Mouse (Mus musculus) spleen, adult 2 months (tissue): ENCODE results near the gene Aldh9a1. TPM values are rescaled to one million over a fixed set of nuclear protein-coding genes. Genes with fewer than 3 reads are reported as not detected.

Experiments
- DNase-seq, 2 experiments: peaks; one replicate each; pipeline versions ENCODE4 v3.0.0 to v3.0.0-alpha.2; 2012 to 2021; ENCODE audit warnings: low spot score in 2 of 2, low read depth in 1 of 2
- H3K27ac ChIP-seq: fragments of 200-500 bp; 2 replicates; pipeline ENCODE4 v1.5.1; 2012; ENCODE audit warnings: low read length, inconsistent platforms; ENCODE audit not compliant: insufficient read depth
- H3K27me3 ChIP-seq: fragments of 200-500 bp; 2 replicates; pipeline ENCODE4 v1.6.1; 2012; ENCODE audit warnings: mild to moderate bottlenecking, moderate library complexity, low read length, inconsistent platforms; ENCODE audit not compliant: control insufficient read depth, insufficient read depth
- H3K36me3 ChIP-seq: fragments of 200-500 bp; 2 replicates; pipeline ENCODE4 v1.6.1; 2012; ENCODE audit warnings: mild to moderate bottlenecking, low read length, inconsistent platforms; ENCODE audit not compliant: control insufficient read depth, insufficient read depth
- H3K4me1 ChIP-seq: fragments of 200-500 bp; 2 replicates; pipeline ENCODE4 v1.6.1; 2011; ENCODE audit warnings: inconsistent platforms; ENCODE audit not compliant: control insufficient read depth, insufficient read depth, insufficient read length
- H3K4me3 ChIP-seq: fragments of 200-500 bp; 2 replicates; pipeline ENCODE4 v1.5.1; 2011; ENCODE audit warnings: mild to moderate bottlenecking, inconsistent platforms; ENCODE audit not compliant: insufficient read depth, insufficient read length; ENCODE audit errors: extremely low read depth
- CTCF ChIP-seq: fragments of 200-500 bp; IDR thresholded peaks from 2 replicates; pipeline ENCODE4 v1.5.1; 2011; ENCODE audit warnings: mild to moderate bottlenecking, inconsistent platforms; ENCODE audit not compliant: insufficient read depth, insufficient read length, insufficient replicate concordance; ENCODE audit errors: extremely low read depth
- POLR2A ChIP-seq: fragments of 200-500 bp; IDR thresholded peaks from 2 replicates; pipeline ENCODE4 v1.6.1; 2011; ENCODE audit warnings: low read depth, low read length, inconsistent platforms
- WGBS: fragments of 180-500 bp; shearing (Covaris S2); methylation state at CpG from one replicate; pipeline ENCODE4 v1.1.7; 2018; 5-methylcytosine and 5-hydroxymethylcytosine counted together
- polyA plus RNA-seq: library from polyadenylated mRNA; depleted of rRNA; stranded (reverse); fragments of >200 nt; gene quantifications from 2 replicates; pipeline ENCODE4 v1.2.3, GENCODE M21; 2012

The Aldh9a1 gene
- polyA plus RNA-seq, 1 experiment = 14.6 TPM

GRCm38 (mm10) chr1:167378019-167378418, 28.2 kb downstream of the Aldh9a1 start:
- Histone ChIP-seq H3K27ac (no peak overlapping the region), H3K4me1 (no peaks in the 10 kb centered on the region; the same call in 1 of the 2 replicates)
- 92% methylated on average over 6 of the region's 6 CpGs for WGBS

GRCm38 (mm10) chr1:167379751-167380150, 30.0 kb downstream of the Aldh9a1 start:
- H3K27ac ChIP-seq = no peak overlapping the region
- DNase-seq = no peak
- TF ChIP-seq CTCF (no peak), POLR2A (no peak)
- H3K4me1 ChIP-seq = no peaks in the 10 kb centered on the region; the same call in 1 of the 2 replicates
- H3K27me3 ChIP-seq = no peaks in the 10 kb centered on the region
- no peaks in the 10 kb centered on the region for H3K36me3 ChIP-seq
- H3K4me3 ChIP-seq = no peak overlapping the region
- 92% methylated on average over 5 of the region's 5 CpGs for WGBS

More at GRCm38 (mm10) chr1:167378019-167378418, 28.2 kb downstream of the Aldh9a1 start:
- DNase-seq = no peak
- Histone ChIP-seq H3K27me3 (no peaks in the 10 kb centered on the region), H3K36me3 (no peaks in the 10 kb centered on the region), H3K4me3 (no peak overlapping the region)
- TF ChIP-seq POLR2A (no peak), CTCF (no peak)

GRCm38 (mm10) chr1:167380223-167380622, 30.4 kb downstream of the Aldh9a1 start:
- TF ChIP-seq POLR2A (no peak), CTCF (no peak)
- Histone ChIP-seq H3K27ac (no peak overlapping the region), H3K36me3 (no peaks in the 10 kb centered on the region), H3K4me3 (no peak overlapping the region), H3K4me1 (no peaks in the 10 kb centered on the region), H3K27me3 (no peaks in the 10 kb centered on the region)
- 100% methylated on average over 2 of the region's 2 CpGs for WGBS
- DNase-seq = no peak

GRCm38 (mm10) chr1:167381050-167382015, 31.5 kb downstream of the Aldh9a1 start:
- H3K4me3 ChIP-seq = no peak overlapping the region
- H3K27me3 ChIP-seq = no peaks in the 10 kb centered on the region
- 84% methylated on average over 8 of the region's 8 CpGs for WGBS
- H3K36me3 ChIP-seq = no peaks in the 10 kb centered on the region
- H3K4me1 ChIP-seq = no peaks in the 10 kb centered on the region
- TF ChIP-seq CTCF (no peak), POLR2A (no peak)
- H3K27ac ChIP-seq = no peak overlapping the region
- DNase-seq = no peak

GRCm38 (mm10) chr1:167382316-167382715, 32.5 kb downstream of the Aldh9a1 start:
- no peak overlapping the region for H3K4me3 ChIP-seq
- no peak for DNase-seq
- no peaks in the 10 kb centered on the region for H3K36me3 ChIP-seq
- no peaks in the 10 kb centered on the region for H3K27me3 ChIP-seq
- TF ChIP-seq CTCF = no peak
- TF ChIP-seq POLR2A = no peak
- no peak overlapping the region for H3K27ac ChIP-seq
- 80% methylated on average over 7 of the region's 7 CpGs for WGBS
- H3K4me1 ChIP-seq = no peaks in the 10 kb centered on the region

- TF ChIP-seq POLR2A (no peak), CTCF (no peak)
- H3K4me3 ChIP-seq = no peak overlapping the region
- no peak overlapping the region for H3K27ac ChIP-seq
- H3K27me3 ChIP-seq = no peaks in the 10 kb centered on the region
- H3K4me1 ChIP-seq = no peaks in the 10 kb centered on the region
- 82% methylated on average over 5 of the region's 5 CpGs for WGBS
- no peak for DNase-seq
- no peaks in the 10 kb centered on the region for H3K36me3 ChIP-seq
These were observed 33.0 kb downstream of the Aldh9a1 start for GRCm38 (mm10) chr1:167382763-167383162.

- H3K27me3 ChIP-seq = no peaks in the 10 kb centered on the region
- no peak for DNase-seq
- no peaks in the 10 kb centered on the region for H3K36me3 ChIP-seq
- no peaks in the 10 kb centered on the region for H3K4me1 ChIP-seq
- 95% methylated on average over 5 of the region's 5 CpGs for WGBS
- TF ChIP-seq CTCF (no peak), POLR2A (no peak)
- no peak overlapping the region for H3K27ac ChIP-seq
- no peak overlapping the region for H3K4me3 ChIP-seq
These were observed 33.4 kb downstream of the Aldh9a1 start for GRCm38 (mm10) chr1:167383178-167383577.
